Mouse (Mus musculus) liver, embryonic 16.5 days (tissue): ENCODE measurements at regions not wholly inside any gene's neighbourhood (a gene's known extent, or its start where the extent isn't known, plus 50 kb on each side); places are given as distances from the start of the nearest gene placed in this dataset.

ENCODE experiments used
- ATAC-seq: fragments of 200-750 bp; cut with Nextera tagmentation; 2 replicates; pipeline ENCODE4 v1.8.0; 2017; ENCODE audit warnings: low read depth, mild to moderate bottlenecking, moderate number of reproducible peaks, moderate library complexity
- H3K27ac ChIP-seq: fragments of 300-500 bp; sonication (generic); 2 replicates; pipeline ENCODE4 v1.5.1; 2014; ENCODE audit warnings: mild to moderate bottlenecking, low read length
- H3K27me3 ChIP-seq: fragments of 300-500 bp; sonication (generic); 2 replicates; pipeline ENCODE4 v1.6.1; 2014; ENCODE audit warnings: low read depth, low read length, mixed read lengths; ENCODE audit not compliant: control insufficient read depth, insufficient read depth
- H3K36me3 ChIP-seq: fragments of 300-500 bp; sonication (generic); 2 replicates; pipeline ENCODE4 v1.6.1; 2014; ENCODE audit warnings: mild to moderate bottlenecking; ENCODE audit not compliant: control insufficient read depth, insufficient read depth
- H3K4me1 ChIP-seq: fragments of 300-500 bp; sonication (generic); 2 replicates; pipeline ENCODE4 v1.6.1; 2014; ENCODE audit warnings: low read depth, low read length, mixed read lengths; ENCODE audit not compliant: control insufficient read depth
- H3K4me2 ChIP-seq: fragments of 300-500 bp; sonication (generic); 2 replicates; pipeline ENCODE4 v1.6.1; 2014; ENCODE audit warnings: low read depth, low read length, mixed read lengths
- H3K4me3 ChIP-seq: fragments of 300-500 bp; sonication (generic); 2 replicates; pipeline ENCODE4 v1.5.1; 2014; ENCODE audit warnings: low read depth, mild to moderate bottlenecking, low read length
- H3K9ac ChIP-seq: fragments of 300-500 bp; sonication (generic); 2 replicates; pipeline ENCODE4 v1.6.1; 2014; ENCODE audit warnings: low read depth, low read length
- H3K9me3 ChIP-seq: fragments of 300-500 bp; sonication (generic); replicated peaks from 2 replicates; pipeline ENCODE4 v1.6.1; 2016; ENCODE audit warnings: low read length; ENCODE audit not compliant: control insufficient read depth
- WGBS: fragments of 180-500 bp; shearing (Covaris S2); extraction: QIAGEN DNeasy Blood & Tissue Kit; methylation state at CpG from one replicate; pipeline ENCODE4 v1.1.7; 2014; ENCODE audit not compliant: insufficient replicate concordance; 5-methylcytosine and 5-hydroxymethylcytosine counted together

- no peak for ATAC-seq
- no peak overlapping the region for H3K4me3 ChIP-seq
- H3K27ac ChIP-seq = no peak overlapping the region
- H3K36me3 ChIP-seq = no peaks in the 10 kb centered on the region
- WGBS = 34% methylated on average over 6 of the region's 6 CpGs
- no peaks in the 10 kb centered on the region; the same call in 1 of the 2 replicates for H3K4me1 ChIP-seq
- no peak overlapping the region for H3K9ac ChIP-seq
- H3K4me2 ChIP-seq = no peak overlapping the region
- no peaks in the 10 kb centered on the region for H3K9me3 ChIP-seq
- no peaks in the 10 kb centered on the region for H3K27me3 ChIP-seq
These were observed 53.5 kb upstream of the Ralgapa2 start for GRCm38 (mm10) chr2:146565693-146566092.

GRCm38 (mm10) chr2:146568171-146568842 lies 56.2 kb upstream of the Ralgapa2 start:
- ATAC-seq = no peak
- WGBS = 60% methylated on average over 11 of the region's 11 CpGs
- no peaks in the 10 kb centered on the region for H3K27me3 ChIP-seq
- H3K4me2 ChIP-seq = no peak overlapping the region
- no peaks in the 10 kb centered on the region for H3K9me3 ChIP-seq
- H3K4me3 ChIP-seq = no peak overlapping the region
- H3K36me3 ChIP-seq = no peaks in the 10 kb centered on the region
- H3K9ac ChIP-seq = no peak overlapping the region
- H3K27ac ChIP-seq = no peak overlapping the region
- H3K4me1 ChIP-seq = no peaks in the 10 kb centered on the region

GRCm38 (mm10) chr2:146571036-146571435 lies 58.9 kb upstream of the Ralgapa2 start:
- no peak overlapping the region for H3K27ac ChIP-seq
- no peaks in the 10 kb centered on the region for H3K4me1 ChIP-seq
- H3K4me2 ChIP-seq = no peak overlapping the region
- WGBS = 82% methylated on average over 11 of the region's 11 CpGs
- no peaks in the 10 kb centered on the region for H3K9me3 ChIP-seq
- H3K36me3 ChIP-seq = no peaks in the 10 kb centered on the region
- no peak overlapping the region for H3K9ac ChIP-seq
- no peak for ATAC-seq
- H3K4me3 ChIP-seq = no peak overlapping the region
- H3K27me3 ChIP-seq = no peaks in the 10 kb centered on the region

- H3K4me3 ChIP-seq = no peak overlapping the region
- H3K4me1 ChIP-seq = no peaks in the 10 kb centered on the region
- no peaks in the 10 kb centered on the region for H3K27me3 ChIP-seq
- H3K36me3 ChIP-seq = no peaks in the 10 kb centered on the region
- no peaks in the 10 kb centered on the region for H3K9me3 ChIP-seq
- 69% methylated on average over 9 of the region's 9 CpGs for WGBS
- ATAC-seq = no peak
- H3K4me2 ChIP-seq = no peak overlapping the region
- H3K27ac ChIP-seq = no peak overlapping the region
- H3K9ac ChIP-seq = no peak overlapping the region
These were observed 59.7 kb upstream of the Ralgapa2 start for GRCm38 (mm10) chr2:146571857-146572256.

- Histone ChIP-seq H3K4me3 (no peak overlapping the region), H3K4me1 (no peaks in the 10 kb centered on the region), H3K36me3 (no peaks in the 10 kb centered on the region), H3K27me3 (no peaks in the 10 kb centered on the region), H3K4me2 (no peak overlapping the region), H3K9me3 (no peaks in the 10 kb centered on the region), H3K27ac (peak overlapping the region; percentile 31), H3K9ac (no peak overlapping the region)
- ATAC-seq = peak; percentile 48
- 49% methylated on average over 3 of the region's 3 CpGs for WGBS
These were observed 63.6 kb upstream of the Ralgapa2 start for GRCm38 (mm10) chr2:146575610-146576297.

- no peak overlapping the region for H3K9ac ChIP-seq
- peak; percentile 55 for ATAC-seq
- H3K9me3 ChIP-seq = no peaks in the 10 kb centered on the region
- H3K27ac ChIP-seq = peak overlapping the region; percentile 31
- no peaks in the 10 kb centered on the region for H3K27me3 ChIP-seq
- WGBS = 27% methylated on average over 4 of the region's 4 CpGs
- H3K4me1 ChIP-seq = no peaks in the 10 kb centered on the region
- H3K4me3 ChIP-seq = no peak overlapping the region
- H3K4me2 ChIP-seq = no peak overlapping the region
- no peaks in the 10 kb centered on the region for H3K36me3 ChIP-seq
These were observed 64.3 kb upstream of the Ralgapa2 start for GRCm38 (mm10) chr2:146576298-146576905.

GRCm38 (mm10) chr2:146577096-146577495 lies 65.0 kb upstream of the Ralgapa2 start:
- WGBS = 53% methylated on average over 3 of the region's 3 CpGs
- ATAC-seq = peak; percentile 70
- Histone ChIP-seq H3K9me3 (no peaks in the 10 kb centered on the region), H3K4me2 (no peak overlapping the region), H3K27me3 (no peaks in the 10 kb centered on the region), H3K36me3 (no peaks in the 10 kb centered on the region), H3K4me1 (no peaks in the 10 kb centered on the region), H3K27ac (peak overlapping the region; percentile 57), H3K4me3 (no peak overlapping the region), H3K9ac (no peak overlapping the region)

GRCm38 (mm10) chr2:146581220-146581619 lies 69.1 kb upstream of the Ralgapa2 start:
- Histone ChIP-seq H3K4me1 (no peaks in the 10 kb centered on the region), H3K9me3 (no peaks in the 10 kb centered on the region), H3K4me2 (no peak overlapping the region), H3K27ac (no peak overlapping the region), H3K4me3 (no peak overlapping the region), H3K27me3 (no peaks in the 10 kb centered on the region), H3K36me3 (no peaks in the 10 kb centered on the region), H3K9ac (no peak overlapping the region)
- 59% methylated on average over 3 of the region's 3 CpGs for WGBS
- ATAC-seq = no peak

- Histone ChIP-seq H3K9me3 (no peaks in the 10 kb centered on the region), H3K4me2 (no peak overlapping the region), H3K4me3 (no peak overlapping the region), H3K9ac (no peak overlapping the region), H3K27me3 (no peaks in the 10 kb centered on the region), H3K27ac (no peak overlapping the region), H3K36me3 (no peaks in the 10 kb centered on the region), H3K4me1 (no peaks in the 10 kb centered on the region)
- no peak for ATAC-seq
These were observed 71.8 kb upstream of the Ralgapa2 start for GRCm38 (mm10) chr2:146583807-146584388.
